17 mouse cellular contexts compared by ENCODE assay signal in the genomic region with DNA sequence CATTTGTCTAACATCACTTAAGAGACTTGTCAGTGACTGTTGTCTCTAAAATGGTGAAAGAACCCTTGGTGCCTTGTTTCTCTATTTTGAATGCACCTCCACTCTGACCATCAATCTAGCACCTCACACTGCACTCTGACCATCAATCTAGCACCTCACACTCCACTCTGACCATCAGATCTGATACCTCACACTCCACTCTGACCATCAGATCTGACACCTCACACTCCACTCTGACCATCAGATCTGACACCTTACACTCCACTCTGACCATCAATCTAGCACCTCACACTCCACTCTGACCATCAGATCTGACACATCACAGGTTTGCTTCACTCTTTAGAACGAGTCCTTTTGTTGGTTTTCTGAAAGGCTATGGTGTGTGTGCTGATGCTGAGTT.
"Had no signal": no experiment of that assay in that cellular context is flagged by ENCODE, and none has a peak within 500 bp of the region (broad histone marks: within the 10 kb centered on the region; RNA-seq: fewer than 3 reads in every experiment).

No protein-coding gene starts in this region.

- ATAC-seq: liver, embryonic 12.5 days; liver, postnatal 0 days; lung, postnatal 0 days; midbrain, embryonic 13.5 days; midbrain, embryonic 15.5 days; midbrain, embryonic 16.5 days had no signal

- DNase-seq: left cerebral cortex, postnatal 4 days; liver; liver, embryonic 13.5 days; liver, postnatal 0 days; lung, adult 18-20 months; lung, adult 2 months; lung, embryonic 14.5 days; lung, postnatal 10 days; lung, postnatal 14 days; lung, postnatal 36 days; lung, postnatal 4 days; midbrain, embryonic 14.5 days had no signal
